Mouse (Mus musculus) forebrain, embryonic 14.5 days (tissue): ENCODE measurements at regions not wholly inside any gene's neighbourhood (a gene's known extent, or its start where the extent isn't known, plus 50 kb on each side); places are given as distances from the start of the nearest gene placed in this dataset.

ENCODE experiments used
- ATAC-seq: fragments of 200-750 bp; cut with Nextera tagmentation; 2 replicates; pipeline ENCODE4 v1.8.0; 2017; ENCODE audit warnings: mild to moderate bottlenecking, moderate library complexity
- DNase-seq: peaks from one replicate; pipeline ENCODE4 v3.0.0-alpha.2; 2015; ENCODE audit warnings: low spot score
- H3K27ac ChIP-seq: fragments of 300-500 bp; sonication (generic); 2 replicates; pipeline ENCODE4 v1.5.1; 2014; ENCODE audit warnings: low read depth, mild to moderate bottlenecking, control low read depth, low read length, moderate library complexity
- H3K27me3 ChIP-seq: fragments of 300-500 bp; sonication (generic); replicated peaks from 2 replicates; pipeline ENCODE4 v1.6.1; 2014; ENCODE audit warnings: low read length, control low read depth, mixed read lengths; ENCODE audit not compliant: control insufficient read depth, insufficient read depth
- H3K36me3 ChIP-seq: fragments of 300-500 bp; sonication (generic); 2 replicates; pipeline ENCODE4 v1.6.1; 2014; ENCODE audit warnings: low read length, control low read depth; ENCODE audit not compliant: control insufficient read depth, insufficient read depth
- H3K4me1 ChIP-seq: fragments of 300-500 bp; sonication (generic); 2 replicates; pipeline ENCODE4 v1.6.1; 2014; ENCODE audit warnings: antibody characterized with exemption, low read length, control low read depth; ENCODE audit not compliant: control insufficient read depth, insufficient read depth
- H3K4me2 ChIP-seq: fragments of 300-500 bp; sonication (generic); 2 replicates; pipeline ENCODE4 v1.6.1; 2014; ENCODE audit warnings: mild to moderate bottlenecking, control low read depth, low read length
- H3K4me3 ChIP-seq: fragments of 300-500 bp; sonication (generic); 2 replicates; pipeline ENCODE4 v1.5.1; 2014; ENCODE audit warnings: low read depth, low read length, control low read depth
- H3K9ac ChIP-seq: fragments of 300-500 bp; sonication (generic); 2 replicates; pipeline ENCODE4 v1.6.1; 2014; ENCODE audit warnings: mild to moderate bottlenecking, low read length, control low read depth, moderate library complexity
- H3K9me3 ChIP-seq: fragments of 300-500 bp; sonication (generic); replicated peaks from 2 replicates; pipeline ENCODE4 v1.6.1; 2016; ENCODE audit warnings: low read length, control low read depth, mixed read lengths; ENCODE audit not compliant: control insufficient read depth
- WGBS: fragments of 180-500 bp; shearing (Covaris S2); extraction: QIAGEN DNeasy Blood & Tissue Kit; methylation state at CpG from one replicate; pipeline ENCODE4 v1.1.7; 2014; 5-methylcytosine and 5-hydroxymethylcytosine counted together

GRCm38 (mm10) chr17:83987683-83988082 lies 139.9 kb upstream of the Haao start:
- no peak overlapping the region for H3K27ac ChIP-seq
- 97% methylated on average over 4 of the region's 4 CpGs for WGBS
- no peaks in the 10 kb centered on the region for H3K27me3 ChIP-seq
- no peak overlapping the region for H3K9ac ChIP-seq
- no peaks in the 10 kb centered on the region for H3K9me3 ChIP-seq
- H3K4me2 ChIP-seq: no peak overlapping the region
- no peak overlapping the region for H3K4me3 ChIP-seq
- ATAC-seq (no peak), DNase-seq (no peak)
- no peaks in the 10 kb centered on the region for H3K36me3 ChIP-seq
- H3K4me1 ChIP-seq: peaks cover 10% of the 10 kb centered on the region; the same call in 1 of the 2 replicates

DNA sequence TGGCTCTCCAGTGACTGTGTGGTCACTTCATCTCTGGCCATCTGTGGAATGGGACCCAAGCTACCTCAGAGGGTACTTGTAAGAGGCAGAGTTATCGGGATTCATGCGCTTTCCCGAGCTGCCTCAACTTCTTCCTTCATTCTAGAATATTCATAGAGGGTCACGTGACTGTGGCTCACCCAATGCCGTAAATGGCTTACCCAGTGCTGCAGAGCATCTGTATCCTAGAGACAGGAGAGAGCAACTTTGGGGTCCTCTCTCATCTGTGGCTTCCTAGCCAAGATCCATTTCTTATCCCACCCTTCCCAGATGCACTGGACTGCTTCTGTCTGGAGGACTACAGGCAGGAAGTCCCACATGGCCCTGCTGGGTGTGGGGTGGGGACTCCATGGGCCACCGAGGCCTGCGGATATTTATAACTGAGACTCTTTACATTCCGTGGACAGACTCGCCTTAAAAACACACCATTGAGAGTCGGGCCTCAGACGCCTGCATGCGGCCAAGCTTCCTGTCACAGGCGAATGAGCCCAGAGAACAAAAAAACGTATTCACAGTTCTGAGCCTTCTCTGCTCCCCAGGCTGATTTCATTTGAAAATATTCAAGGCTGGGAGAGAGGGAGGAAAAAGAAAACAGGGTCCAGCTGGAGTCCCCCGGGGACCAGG lies 138.3 kb upstream of the Haao start:
- H3K9ac ChIP-seq: no peak overlapping the region
- 51% methylated on average over 15 of the region's 15 CpGs for WGBS

DNA sequence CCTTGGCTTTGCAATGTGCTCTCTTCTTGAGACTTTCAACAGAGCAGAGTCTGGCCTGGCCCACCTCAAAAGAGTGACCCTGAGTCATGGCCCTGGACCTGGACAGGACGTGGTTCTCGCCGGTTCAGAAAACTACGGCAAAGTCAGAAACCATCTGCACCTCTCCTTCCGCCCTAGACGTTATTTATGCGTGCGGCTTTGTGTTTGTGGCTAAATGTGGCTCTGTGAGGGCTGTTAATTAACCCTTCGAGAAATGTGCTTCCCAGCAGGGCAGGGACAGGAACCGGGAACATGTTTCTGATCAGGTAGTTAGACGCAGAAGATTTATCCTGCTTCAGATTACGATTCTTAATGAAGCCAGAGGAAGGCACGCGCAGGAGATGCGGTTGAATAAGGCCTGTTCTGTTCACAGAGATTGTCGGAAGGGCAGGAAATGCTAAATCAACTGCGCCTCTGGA lies 137.6 kb upstream of the Haao start:
- 32% methylated on average over 17 of the region's 17 CpGs for WGBS
- no peak overlapping the region for H3K4me3 ChIP-seq
- no peaks in the 10 kb centered on the region for H3K36me3 ChIP-seq
- H3K27me3 ChIP-seq: no peaks in the 10 kb centered on the region
- ATAC-seq (no peak), DNase-seq (no peak)
- no peak overlapping the region for H3K4me2 ChIP-seq
- no peaks in the 10 kb centered on the region for H3K9me3 ChIP-seq
- H3K9ac ChIP-seq: no peak overlapping the region
- peak overlapping the region; percentile 6; the same call in 1 of the 2 replicates for H3K27ac ChIP-seq
- peaks cover 12% of the 10 kb centered on the region; the same call in 1 of the 2 replicates for H3K4me1 ChIP-seq

More for the DNA sequence above, 138.3 kb upstream of the Haao start:
- peaks cover 12% of the 10 kb centered on the region; the same call in 1 of the 2 replicates for H3K4me1 ChIP-seq
- ATAC-seq: peak; percentile 43
- H3K4me3 ChIP-seq: no peak overlapping the region
- H3K27me3 ChIP-seq: no peaks in the 10 kb centered on the region
- no peak overlapping the region for H3K4me2 ChIP-seq
- DNase-seq: no peak
- no peaks in the 10 kb centered on the region for H3K9me3 ChIP-seq
- no peaks in the 10 kb centered on the region for H3K36me3 ChIP-seq
- H3K27ac ChIP-seq: peak overlapping the region; percentile 21; the same call in 1 of the 2 replicates

GRCm38 (mm10) chr17:83983837-83984388 lies 136.2 kb upstream of the Haao start:
- Histone ChIP-seq H3K9me3 (no peaks in the 10 kb centered on the region), H3K4me2 (no peak overlapping the region), H3K4me3 (no peak overlapping the region), H3K4me1 (peaks cover 12% of the 10 kb centered on the region; the same call in 1 of the 2 replicates), H3K27ac (no peak overlapping the region), H3K36me3 (no peaks in the 10 kb centered on the region), H3K27me3 (no peaks in the 10 kb centered on the region), H3K9ac (no peak overlapping the region)
- DNase-seq: no peak
- no peak for ATAC-seq
- 91% methylated on average over 9 of the region's 9 CpGs for WGBS

DNA sequence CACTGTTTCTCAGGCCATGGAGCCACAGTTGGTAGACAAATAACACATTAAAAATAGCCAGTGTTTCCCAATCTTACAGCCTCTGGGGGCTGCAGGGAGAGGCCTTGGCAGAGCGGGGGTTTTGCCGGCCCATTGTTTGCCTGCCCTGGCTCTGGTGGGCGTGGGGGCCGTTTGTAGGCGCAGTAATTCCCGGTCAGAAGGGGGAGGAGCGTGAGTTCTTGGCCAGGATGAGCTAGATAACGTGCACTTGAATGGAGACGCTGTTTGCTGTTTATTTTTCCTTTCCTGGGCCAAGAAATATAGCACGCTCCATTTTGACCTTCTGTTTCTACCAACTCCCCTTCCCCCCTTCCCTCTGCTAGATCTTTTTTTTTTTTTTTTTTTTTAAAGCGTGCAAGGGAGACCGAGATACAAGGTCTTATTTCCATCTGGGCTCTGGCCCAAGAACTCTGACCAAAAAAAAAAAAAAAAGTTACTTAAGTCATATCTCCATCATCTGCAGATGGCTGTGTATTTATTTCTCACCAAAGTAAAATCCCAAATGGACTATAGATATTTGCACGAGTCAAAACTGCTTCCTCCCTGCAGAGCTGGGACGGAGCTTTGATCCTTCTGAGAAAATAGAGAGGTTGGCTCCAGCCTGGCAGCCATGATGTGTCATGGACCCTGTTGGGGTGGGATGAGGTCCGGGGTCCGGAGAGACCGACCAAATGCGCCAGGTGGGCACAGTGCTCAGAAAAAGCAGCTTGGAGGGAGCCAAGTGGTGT lies 135.5 kb upstream of the Haao start:
- H3K4me3 ChIP-seq: no peak overlapping the region
- H3K9ac ChIP-seq: no peak overlapping the region
- no peak overlapping the region for H3K4me2 ChIP-seq
- H3K9me3 ChIP-seq: no peaks in the 10 kb centered on the region
- no peaks in the 10 kb centered on the region for H3K36me3 ChIP-seq
- peak; percentile 41; the same call in 1 of the 2 replicates for ATAC-seq
- peak; percentile 64 for DNase-seq
- no peaks in the 10 kb centered on the region for H3K27me3 ChIP-seq
- H3K27ac ChIP-seq: peak overlapping the region; percentile 21; the same call in 1 of the 2 replicates
- H3K4me1 ChIP-seq: peaks cover 12% of the 10 kb centered on the region; the same call in 1 of the 2 replicates
- 42% methylated on average over 18 of the region's 18 CpGs for WGBS

- Histone ChIP-seq H3K27me3 (no peaks in the 10 kb centered on the region), H3K9ac (no peak overlapping the region), H3K36me3 (no peaks in the 10 kb centered on the region), H3K4me3 (no peak overlapping the region), H3K27ac (peak overlapping the region; percentile 21; the same call in 1 of the 2 replicates), H3K4me1 (peaks cover 12% of the 10 kb centered on the region; the same call in 1 of the 2 replicates), H3K9me3 (no peaks in the 10 kb centered on the region), H3K4me2 (no peak overlapping the region)
- DNase-seq (no peak), ATAC-seq (no peak)
- 71% methylated on average over 8 of the region's 8 CpGs for WGBS
Measured at GRCm38 (mm10) chr17:83982700-83983069, 134.9 kb upstream of the Haao start.

GRCm38 (mm10) chr17:83978858-83979470 lies 131.2 kb upstream of the Haao start:
- ATAC-seq: no peak
- WGBS: 75% methylated on average over 7 of the region's 7 CpGs

DNA sequence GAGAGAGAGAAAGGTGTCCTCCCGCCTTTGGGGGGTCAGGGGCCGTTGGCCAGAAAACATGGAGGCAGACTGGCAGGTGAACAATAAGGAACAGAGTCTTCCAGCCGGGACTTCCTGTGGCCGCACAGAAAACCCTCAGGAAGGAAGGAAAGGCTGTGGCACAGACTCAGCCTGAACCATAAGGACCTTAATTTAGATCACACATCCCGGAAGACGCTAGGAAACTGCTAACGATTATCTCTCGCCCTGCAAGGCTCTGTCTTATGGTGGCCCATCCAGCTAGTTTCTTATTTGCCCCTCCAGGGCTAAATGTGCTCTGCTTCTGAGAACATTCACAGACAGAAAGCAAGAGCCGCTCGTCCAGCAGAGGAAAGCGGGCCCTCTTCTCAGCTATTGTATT lies 130.0 kb upstream of the Haao start:
- Histone ChIP-seq H3K9me3 (no peaks in the 10 kb centered on the region), H3K4me3 (no peak overlapping the region), H3K27ac (no peak overlapping the region), H3K4me1 (0 out of 2 replicates have a peak, but pooled peaks cover 3% of the 10 kb centered on the region), H3K9ac (no peak overlapping the region), H3K36me3 (no peaks in the 10 kb centered on the region), H3K27me3 (no peaks in the 10 kb centered on the region), H3K4me2 (no peak overlapping the region)
- DNase-seq: no peak
- WGBS: 75% methylated on average over 11 of the region's 11 CpGs
- ATAC-seq: no peak

More at GRCm38 (mm10) chr17:83978858-83979470, 131.2 kb upstream of the Haao start:
- Histone ChIP-seq H3K4me3 (no peak overlapping the region), H3K27me3 (no peaks in the 10 kb centered on the region), H3K36me3 (no peaks in the 10 kb centered on the region), H3K9me3 (no peaks in the 10 kb centered on the region), H3K9ac (no peak overlapping the region), H3K4me2 (no peak overlapping the region), H3K4me1 (0 out of 2 replicates have a peak, but pooled peaks cover 9% of the 10 kb centered on the region), H3K27ac (no peak overlapping the region)
- DNase-seq: no peak
